Mouse (Mus musculus) brain, embryonic 14.5 days (tissue): Measurements from ENCODE around the gene Cpm.

ENCODE experiments used
- CTCF ChIP-seq: fragments of 200-500 bp; IDR thresholded peaks from 2 replicates; pipeline ENCODE4 v1.5.1; 2012; ENCODE audit warnings: inconsistent platforms, mild to moderate bottlenecking, moderate library complexity, borderline replicate concordance; ENCODE audit not compliant: insufficient read depth, insufficient read length; ENCODE audit errors: extremely low read depth
- POLR2A ChIP-seq: fragments of 200-500 bp; IDR thresholded peaks from 2 replicates; pipeline ENCODE4 v1.6.1; 2012; ENCODE audit warnings: mild to moderate bottlenecking, inconsistent platforms, borderline replicate concordance; ENCODE audit not compliant: poor library complexity, insufficient read depth, insufficient read length, severe bottlenecking; ENCODE audit errors: extremely low read depth

DNA sequence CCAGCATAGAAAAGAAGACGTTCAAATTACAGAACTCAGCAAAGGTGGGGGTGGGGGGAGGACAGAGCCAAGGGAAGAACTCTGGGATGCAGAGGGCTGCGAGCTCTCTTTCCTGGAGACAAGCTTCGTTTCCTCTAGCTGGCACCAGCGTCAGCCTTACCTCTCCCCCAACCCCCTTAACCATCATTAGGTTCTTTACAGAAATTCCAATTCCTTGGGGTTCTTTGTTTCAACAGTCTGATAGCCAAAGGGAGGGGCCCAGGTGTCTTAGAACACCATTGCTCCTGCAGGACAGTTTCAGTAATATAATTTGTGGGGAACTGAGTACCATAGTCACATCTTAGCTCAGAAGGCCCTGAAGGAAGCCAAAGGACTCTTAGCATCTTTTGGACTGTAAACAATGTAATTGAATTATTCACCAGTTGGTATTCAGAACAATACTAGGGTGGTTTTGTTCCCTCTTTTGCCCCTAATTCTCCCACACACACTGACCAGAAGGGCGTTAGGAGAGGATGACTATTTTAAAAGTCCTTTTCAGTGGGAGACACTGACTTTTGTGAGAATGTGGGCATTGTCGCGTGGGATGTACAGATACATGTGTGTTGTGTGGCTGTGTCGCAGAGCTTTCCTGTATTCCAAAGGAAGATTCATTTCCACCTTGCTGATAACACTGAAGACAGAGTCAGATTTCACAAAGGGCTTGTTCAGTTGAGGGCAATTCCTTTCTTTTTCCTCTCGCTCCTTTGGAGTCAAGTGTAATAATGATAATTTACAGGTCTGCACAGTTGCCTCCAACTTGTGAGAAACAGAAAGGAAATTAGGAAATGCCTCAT is 8.7 kb downstream of the Cpm start:
- TF ChIP-seq POLR2A (no peak), CTCF (no peak)
